Mouse (Mus musculus) hematopoietic stem cell, adult 5-6 weeks (primary cell): ENCODE data around the gene Nlrp14. TPM values are rescaled to one million over a fixed set of nuclear protein-coding genes. Genes with fewer than 3 reads are reported as not detected.
"Not testable (repeated sequence)": the region's sequence is repeated elsewhere in the genome, so short reads cannot be mapped to it uniquely, and the experiment has no call there.

ENCODE experiments used
- ATAC-seq, 2 experiments: fragments of 125-278 bp in 1 of 2; replicated peaks in 1 of 2; 2 replicates each; pipeline ENCODE4 v1.8.0; 2016 to 2017; ENCODE audit warnings: inconsistent platforms in 2 of 2, mild to moderate bottlenecking in 2 of 2, moderate number of reproducible peaks in 2 of 2, low read depth in 1 of 2, moderate TSS enrichment in 1 of 2; ENCODE audit not compliant: low FRiP score in 2 of 2, poor library complexity in 2 of 2, severe bottlenecking in 2 of 2, insufficient read depth in 1 of 2, low TSS enrichment in 1 of 2
- total RNA-seq: library from RNA; stranded (forward); fragments of 172-1452, 232-1000 nt; gene quantifications from 2 replicates; pipeline ENCODE4 v1.2.3, GENCODE M21; 2017

Nlrp14 gene
- not detected in 2 replicates for total RNA-seq

DNA sequence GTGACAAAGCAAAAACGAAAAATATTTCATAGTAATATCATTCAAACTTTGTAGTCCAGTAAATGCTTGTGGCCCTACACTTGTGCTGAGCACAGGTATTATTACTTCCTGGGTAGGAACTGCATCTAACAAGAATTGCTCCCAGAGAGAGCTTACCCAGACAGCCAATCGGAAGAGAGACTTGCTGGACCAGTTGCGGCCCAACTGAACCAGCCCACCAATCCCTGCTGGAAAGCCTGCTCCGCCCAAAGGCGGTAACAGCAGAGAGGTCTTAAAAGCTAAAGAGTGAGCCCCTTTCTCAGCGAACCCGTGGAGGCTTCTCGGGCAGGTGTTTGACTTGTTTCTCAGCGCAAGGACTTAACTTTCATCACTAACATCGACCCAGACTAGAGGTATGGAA lies at the start of gene Nlrp14:
Nlrp14 (plus strand) TSS at position 301 of the 400 bp plus-strand sequence.
- ATAC-seq: no peak

DNA sequence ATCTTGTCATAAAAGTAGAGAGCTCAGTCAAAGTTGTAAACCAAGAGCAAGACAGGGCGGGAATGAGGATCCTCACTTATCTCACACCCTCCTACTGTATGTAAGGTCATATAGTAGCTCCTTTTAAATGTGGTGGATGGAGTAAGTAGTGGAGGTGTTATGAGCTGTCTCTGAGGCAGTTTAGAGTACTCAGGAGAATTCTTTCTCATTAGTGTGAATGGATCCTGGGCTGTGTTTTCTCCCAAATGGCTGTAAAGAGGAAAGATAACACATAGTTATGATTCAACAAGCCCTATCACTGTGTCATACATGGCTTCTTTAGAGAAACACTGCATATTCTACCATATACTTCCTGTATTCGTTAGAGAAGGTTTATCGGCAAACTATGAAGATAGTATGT lies 35.8 kb upstream of the Nlrp14 start, which contains the start of gene Olfr715:
Olfr715 (minus strand) TSS at position 101 of the 400 bp plus-strand sequence.
- not testable (repeated sequence) for ATAC-seq

DNA sequence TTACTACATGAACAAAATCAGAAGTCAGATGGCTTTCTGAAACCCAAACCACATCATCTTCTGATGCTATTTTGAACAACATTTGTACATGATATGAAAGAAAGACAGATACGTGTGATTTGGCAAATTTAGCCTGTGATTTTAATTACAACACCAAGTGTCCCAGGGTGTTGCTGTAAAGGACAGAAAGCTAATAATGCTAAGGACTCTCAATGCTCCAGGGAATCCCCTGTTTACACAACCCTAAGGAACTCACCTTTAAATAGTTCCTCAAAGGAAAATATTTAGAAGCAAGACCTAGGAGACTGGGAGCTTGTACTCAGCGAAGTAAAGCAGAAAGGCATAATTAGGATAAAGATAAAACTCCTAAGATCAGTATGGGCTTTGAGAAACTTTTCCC lies 28.8 kb upstream of the Nlrp14 start, which contains the start of gene Olfr716:
Olfr716 (plus strand) TSS at position 301 of the 400 bp plus-strand sequence.
- ATAC-seq: not testable (repeated sequence)

DNA sequence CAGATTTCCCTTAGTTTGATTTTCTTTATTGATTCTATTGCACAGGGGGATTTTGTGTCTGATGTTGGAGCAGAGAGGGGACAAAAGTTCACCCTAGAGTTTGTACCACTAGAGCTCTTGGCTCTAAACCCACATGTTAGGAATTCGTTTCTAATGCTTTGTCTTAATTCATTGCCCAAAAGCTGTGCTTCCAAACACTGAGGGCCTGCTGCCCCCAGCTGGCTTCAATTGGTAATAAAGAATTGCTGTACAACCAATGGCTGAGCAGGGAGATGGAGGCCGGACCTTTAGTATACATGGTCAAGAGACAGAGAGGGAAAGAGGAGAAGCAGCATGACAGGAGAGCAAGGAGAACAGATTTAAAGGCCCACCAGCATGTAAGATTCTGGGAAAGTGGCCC lies 13.6 kb downstream of the Nlrp14 start:
- no peak for ATAC-seq

DNA sequence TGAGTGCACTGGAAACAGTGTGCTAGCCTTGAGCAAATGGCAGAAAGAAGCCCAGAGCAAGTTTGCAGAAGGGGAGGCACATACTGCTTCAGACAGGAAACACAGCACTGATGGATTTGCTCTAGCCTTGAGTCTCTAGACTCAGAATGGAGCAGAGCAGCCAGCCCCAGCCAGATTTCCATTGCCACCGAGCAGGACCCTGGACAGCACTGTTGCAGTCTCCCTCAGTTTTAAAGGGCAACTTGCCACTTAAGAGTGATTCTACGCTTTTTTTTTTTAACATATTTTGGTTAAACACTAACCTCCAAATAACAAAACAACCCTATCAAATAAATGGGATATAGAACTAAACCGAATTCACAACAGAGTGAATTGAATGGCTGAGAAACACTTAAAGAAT lies 35.0 kb downstream of the Nlrp14 start:
- ATAC-seq: no peak

DNA sequence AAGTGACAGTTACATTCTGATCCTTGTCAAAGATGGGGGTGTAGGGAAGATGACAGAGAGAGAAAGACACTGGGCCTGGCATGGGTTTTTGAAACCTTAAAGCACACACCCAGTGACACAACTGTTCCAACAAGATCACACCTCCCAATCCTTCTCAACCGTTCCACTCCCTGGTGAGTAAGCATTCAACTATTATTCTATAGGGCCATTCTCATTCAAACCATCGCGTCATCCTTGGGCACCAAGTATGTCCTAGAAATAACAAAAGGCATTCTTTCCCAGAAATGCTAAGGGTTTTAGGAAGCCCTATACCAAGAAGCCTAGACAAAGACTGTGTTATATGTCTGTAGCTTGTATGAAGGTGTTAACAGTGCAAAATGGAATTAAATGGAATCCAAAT lies 41.1 kb downstream of the Nlrp14 start:
- no peak for ATAC-seq

DNA sequence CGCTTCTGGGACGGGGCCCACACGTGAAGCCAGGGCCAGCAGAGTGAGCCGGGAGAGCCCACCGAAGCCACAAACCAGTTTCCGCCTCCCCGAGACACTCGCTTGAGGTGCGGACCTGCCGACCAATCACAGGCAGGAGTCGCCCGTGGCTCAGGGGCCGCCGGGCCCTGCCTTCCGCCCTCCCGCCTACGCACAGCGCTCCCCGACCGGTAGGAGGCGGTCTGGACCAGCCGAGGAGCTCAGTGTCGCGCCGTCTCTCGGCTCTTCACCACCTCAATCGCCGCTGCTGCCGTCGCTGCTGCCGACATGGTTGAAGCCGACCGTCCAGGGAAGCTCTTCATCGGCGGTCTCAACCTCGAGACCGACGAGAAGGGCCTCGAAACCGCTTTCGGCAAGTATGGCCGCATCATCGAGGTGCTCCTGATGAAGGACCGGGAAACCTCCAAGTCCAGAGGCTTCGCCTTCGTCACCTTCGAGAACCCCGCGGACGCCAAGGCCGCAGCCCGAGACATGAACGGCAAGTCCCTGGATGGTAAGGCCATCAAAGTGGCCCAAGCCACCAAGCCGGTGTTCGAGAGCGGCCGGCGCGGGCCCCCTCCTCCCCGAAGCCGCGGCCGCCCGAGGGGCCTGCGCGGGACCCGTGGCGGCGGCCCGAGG lies 42.5 kb downstream of the Nlrp14 start, which contains the start of gene Rbmxl2:
Rbmxl2 (plus strand) TSS at position 242 of the 657 bp plus-strand sequence.
- ATAC-seq: no peak

DNA sequence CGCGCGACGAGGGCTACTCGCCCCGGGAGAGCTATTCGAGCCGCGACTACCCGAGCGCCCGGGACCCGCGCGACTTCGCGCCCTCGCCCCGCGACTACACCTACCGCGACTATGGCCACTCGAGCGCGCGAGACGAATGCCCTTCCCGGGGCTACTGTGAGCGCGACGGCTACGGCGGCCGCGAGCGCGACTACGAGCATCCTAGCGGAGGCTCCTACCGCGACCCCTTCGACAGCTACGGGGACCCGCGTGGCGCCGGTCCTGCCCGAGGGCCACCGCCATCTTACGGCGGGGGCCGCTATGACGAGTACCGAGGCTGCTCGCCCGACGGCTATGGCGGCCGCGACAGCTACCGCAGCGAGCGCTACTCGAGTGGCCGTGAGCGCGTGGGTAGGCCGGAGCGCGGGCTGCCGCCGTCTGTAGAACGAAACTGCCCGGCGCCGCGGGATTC lies 43.4 kb downstream of the Nlrp14 start:
- ATAC-seq: no peak

DNA sequence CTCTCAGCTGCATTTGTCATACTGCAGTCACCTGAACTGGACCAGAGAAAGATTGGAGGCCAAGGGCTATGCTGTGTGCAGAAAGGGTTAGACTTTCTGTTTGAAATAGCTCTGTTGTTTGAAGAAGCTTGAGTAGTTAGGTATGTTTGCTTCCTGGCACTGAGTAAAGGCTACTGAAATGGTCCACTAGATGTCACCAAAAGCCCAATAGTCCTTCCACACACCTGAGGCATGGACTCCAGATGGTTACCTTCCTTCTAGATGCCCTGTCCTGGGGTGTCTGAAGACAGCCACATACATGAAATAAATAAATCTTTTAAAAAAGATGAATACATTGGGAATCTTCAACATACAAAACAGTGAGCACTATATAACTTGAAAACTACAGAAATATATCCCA lies 48.9 kb downstream of the Nlrp14 start:
- peak in 1 of 2 experiments; percentile 67; a peak in 2 of 4 replicates for ATAC-seq

DNA sequence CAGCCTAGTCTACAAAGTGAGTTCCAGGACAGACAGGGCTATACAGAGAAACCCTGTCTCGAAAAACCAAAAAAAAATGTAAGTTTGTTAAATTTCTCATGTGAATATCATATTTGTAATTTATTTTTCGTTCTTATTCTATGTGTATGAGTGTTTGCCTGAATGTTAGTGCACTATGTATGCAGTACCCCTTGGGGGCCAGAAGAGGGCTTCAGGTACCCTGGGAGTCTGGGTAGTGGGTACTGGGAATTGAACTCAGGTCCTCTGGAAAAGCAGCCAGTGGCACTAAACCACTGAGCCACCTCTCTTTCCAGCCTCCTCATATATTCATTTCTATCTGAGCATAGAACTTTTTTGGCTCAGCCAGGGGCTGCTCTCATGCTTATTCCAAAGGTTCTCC lies 50.1 kb downstream of the Nlrp14 start:
- ATAC-seq: no peak

DNA sequence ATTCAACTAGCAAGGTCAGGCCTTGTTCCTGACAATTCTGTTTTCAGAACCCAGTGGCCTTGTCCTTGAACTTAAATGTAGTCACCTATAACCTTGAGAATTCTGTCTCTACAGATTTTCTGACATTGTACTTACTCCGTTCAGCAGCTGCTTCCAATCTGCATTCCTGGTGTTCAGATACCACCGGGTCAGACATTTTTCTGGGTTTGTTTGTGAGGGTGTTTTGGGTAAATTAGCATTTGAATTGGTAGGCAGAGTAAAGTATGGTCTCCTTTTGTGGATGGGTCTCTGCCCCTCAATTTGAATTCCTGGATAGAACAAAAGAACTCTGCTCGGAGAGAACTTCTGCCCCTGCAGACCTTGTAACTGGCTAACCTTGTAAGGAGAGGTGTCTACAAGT lies 70.1 kb downstream of the Nlrp14 start:
- no peak for ATAC-seq

DNA sequence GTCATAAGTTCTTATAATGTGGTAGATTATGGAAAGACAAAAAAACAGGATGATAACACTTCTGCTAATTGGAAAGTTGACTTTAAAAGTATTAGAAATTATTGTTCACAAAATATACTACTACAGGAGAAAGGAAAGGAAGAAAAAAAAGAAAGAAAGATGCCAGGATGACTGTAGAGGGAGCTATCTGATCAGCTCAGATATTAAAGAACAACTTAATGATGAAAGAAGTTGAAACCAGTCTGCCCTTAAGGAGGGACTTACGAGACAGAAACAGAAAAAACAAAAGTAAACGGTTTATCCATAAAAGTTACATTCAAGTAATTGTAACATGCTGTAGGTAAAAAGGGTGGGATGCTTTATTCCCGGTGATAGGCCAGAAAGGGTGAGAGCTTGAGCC lies 70.7 kb downstream of the Nlrp14 start:
- ATAC-seq: no peak

DNA sequence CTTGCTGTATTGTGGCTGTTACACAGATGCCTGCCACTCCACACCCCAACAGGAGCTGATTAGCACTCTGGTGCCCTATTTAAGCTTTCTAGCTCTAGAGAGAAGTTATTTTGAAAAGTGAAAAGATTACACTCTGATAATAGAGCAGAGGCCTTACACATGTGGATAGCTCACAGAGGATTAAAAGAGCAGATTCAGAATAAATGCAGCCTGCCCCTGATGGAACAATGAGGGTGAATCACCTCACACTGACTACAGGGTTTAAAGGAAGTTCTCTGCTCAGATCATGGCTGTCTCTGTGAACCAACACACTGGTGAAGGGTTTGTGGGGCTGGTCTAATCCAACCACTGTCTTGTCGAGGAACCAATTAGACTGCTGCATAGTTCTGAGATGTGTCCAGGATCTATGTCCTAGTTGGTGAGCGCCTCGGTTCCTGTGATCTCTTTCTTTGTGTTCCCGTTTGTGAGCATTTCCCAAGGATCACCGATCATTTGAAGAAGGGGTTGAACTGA lies 74.6 kb downstream of the Nlrp14 start:
- ATAC-seq: no peak

Other genes starting within 250 kb of the Nlrp14 start
- not detected in 2 replicates for gene Olfr709-ps1, start 234.8 kb upstream of the Nlrp14 start, total RNA-seq
- gene Olfr710, start 218.7 kb upstream of the Nlrp14 start, total RNA-seq: not detected in 2 replicates
- not detected in 2 replicates for gene Olfr6, start 203.1 kb upstream of the Nlrp14 start, total RNA-seq
- gene Olfr711, start 191.5 kb upstream of the Nlrp14 start, total RNA-seq: not detected in 2 replicates
- not detected in 2 replicates for gene Olfr2, start 160.9 kb upstream of the Nlrp14 start, total RNA-seq
- gene Olfr713, start 135.8 kb upstream of the Nlrp14 start, total RNA-seq: not detected in 2 replicates
- gene Olfr714, start 96.0 kb upstream of the Nlrp14 start, total RNA-seq: not detected in 2 replicates
- not detected in 2 replicates for gene Olfr17, start 73.8 kb upstream of the Nlrp14 start, total RNA-seq
- gene Olfr715b, start 56.6 kb upstream of the Nlrp14 start, total RNA-seq: not detected in 2 replicates
- gene Olfr715, start 35.9 kb upstream of the Nlrp14 start, total RNA-seq: not detected in 2 replicates
- gene Olfr716, start 28.7 kb upstream of the Nlrp14 start, total RNA-seq: not detected in 2 replicates
- gene Rbmxl2, start 42.5 kb downstream of the Nlrp14 start, total RNA-seq: not detected in 2 replicates
- 0.56 TPM in 1 of 2 replicates, not detected in the other for gene Syt9, start 203.7 kb downstream of the Nlrp14 start, total RNA-seq